Mouse (Mus musculus) ovary, postnatal 36 days (tissue): ENCODE measurements around the gene Nup37.

ENCODE experiments used
- DNase-seq: peaks from one replicate; pipeline ENCODE4 v3.0.0; 2022; ENCODE audit warnings: low spot score, mixed read lengths

Gene Nup37

DNA sequence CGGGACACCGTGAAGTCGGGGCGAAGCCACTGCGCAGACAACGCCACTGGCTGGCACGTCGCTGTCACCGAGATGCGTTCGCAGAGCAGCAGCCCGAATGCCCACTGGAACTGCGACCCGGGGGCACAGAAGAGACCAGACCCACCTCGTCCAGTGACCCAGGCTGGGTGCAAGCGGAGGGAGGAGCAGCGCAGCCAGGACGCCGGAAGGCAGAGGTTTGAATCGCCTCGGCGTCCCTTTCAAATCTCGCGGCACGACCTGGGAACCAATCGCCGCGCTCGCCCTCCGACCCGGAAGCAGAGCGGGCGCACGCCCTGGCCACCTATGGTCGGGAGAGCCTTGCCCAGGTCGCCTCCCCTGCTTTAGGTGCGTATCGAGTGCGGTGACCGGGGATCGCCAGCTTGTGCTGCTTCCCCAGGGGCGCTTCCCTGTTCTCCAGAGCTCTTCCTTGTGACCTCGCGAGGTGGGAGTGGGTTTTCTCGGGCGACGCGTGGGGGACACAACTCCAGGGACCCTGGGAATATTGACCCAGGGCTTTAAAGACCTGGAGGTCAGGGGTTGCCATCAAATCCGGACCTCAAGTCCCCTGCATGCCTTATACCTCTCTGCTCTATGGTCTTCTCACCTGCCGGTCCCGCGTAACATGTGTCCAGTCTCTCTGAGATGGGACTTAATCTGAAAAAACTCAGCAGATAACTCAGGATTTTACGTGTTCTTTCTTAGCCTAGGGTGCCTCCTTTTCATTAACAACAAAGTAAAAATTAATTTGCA, at the start of gene Nup37, which contains the start of gene Parpbp:
Nup37 (plus strand) TSS at position 286 of the 771 bp plus-strand sequence.
Parpbp (minus strand) TSS at position 235 of the 771 bp plus-strand sequence.
- DNase-seq = peak; percentile 86

DNA sequence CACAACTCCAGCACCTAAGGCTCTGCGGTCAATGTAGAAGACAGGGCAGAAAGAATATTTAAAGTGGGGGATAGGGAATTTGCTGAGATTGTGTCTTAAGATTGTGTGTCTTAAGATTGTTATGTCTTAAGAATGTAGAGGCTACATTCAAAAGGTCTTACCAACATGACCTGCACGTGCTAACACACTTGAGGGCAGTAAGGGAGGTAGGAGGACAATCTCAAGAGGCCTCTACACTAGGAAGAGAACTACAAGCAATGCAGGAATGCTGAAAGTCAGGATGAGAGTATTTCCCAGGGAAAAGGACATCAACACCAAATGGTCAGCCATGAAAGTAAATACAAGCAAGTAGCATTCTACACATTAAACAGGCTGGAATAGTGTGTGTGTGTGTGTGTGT, 40.6 kb upstream of the Nup37 start:
- DNase-seq = no peak

DNA sequence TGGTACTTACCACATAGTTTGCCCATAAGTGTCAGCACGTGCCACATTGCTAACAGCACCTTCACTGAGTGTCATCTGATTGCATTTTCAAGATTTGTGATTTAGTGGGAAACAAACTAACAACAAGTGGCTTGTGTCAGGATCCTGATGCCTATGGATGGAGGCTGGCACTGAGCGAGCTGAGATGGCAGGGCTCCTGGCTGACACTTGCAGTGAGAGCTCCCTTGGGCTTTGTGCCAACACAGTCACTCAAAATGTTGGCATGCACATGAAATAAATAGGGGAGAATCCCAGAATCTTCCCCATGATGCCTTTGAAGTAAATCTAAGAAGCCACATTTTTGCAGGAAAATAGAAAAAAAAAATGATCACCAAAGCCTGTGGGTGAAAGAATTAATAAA, 33.5 kb upstream of the Nup37 start:
- DNase-seq = no peak

DNA sequence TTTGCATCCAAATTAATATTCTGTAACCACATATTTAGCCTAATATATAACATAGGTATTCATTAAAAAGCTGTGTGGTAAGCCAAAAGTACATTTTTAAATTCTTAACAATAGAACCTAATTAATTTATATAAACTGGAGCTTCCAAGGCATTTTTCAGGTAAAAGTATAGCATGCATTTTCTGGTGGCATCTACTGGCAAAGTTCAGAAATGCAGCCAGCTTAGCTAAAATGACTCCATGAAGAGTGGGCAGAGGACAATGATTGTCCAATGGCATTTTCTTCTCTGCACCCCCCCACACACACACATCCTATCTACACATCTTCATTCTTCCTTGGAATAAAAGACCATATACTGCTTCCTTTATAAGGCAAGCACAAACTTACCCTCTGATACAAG, 27.1 kb upstream of the Nup37 start:
- no peak for DNase-seq

GRCm38 (mm10) chr10:88135630-88136029, 11.2 kb upstream of the Nup37 start:
- no peak for DNase-seq

- DNase-seq = no peak
These were observed 605 bp upstream of the Nup37 start for GRCm38 (mm10) chr10:88146187-88146586.

GRCm38 (mm10) chr10:88150381-88150780, 3.6 kb downstream of the Nup37 start:
- DNase-seq = no peak

- no peak for DNase-seq
These were observed 4.9 kb downstream of the Nup37 start for GRCm38 (mm10) chr10:88151658-88152057.

DNA sequence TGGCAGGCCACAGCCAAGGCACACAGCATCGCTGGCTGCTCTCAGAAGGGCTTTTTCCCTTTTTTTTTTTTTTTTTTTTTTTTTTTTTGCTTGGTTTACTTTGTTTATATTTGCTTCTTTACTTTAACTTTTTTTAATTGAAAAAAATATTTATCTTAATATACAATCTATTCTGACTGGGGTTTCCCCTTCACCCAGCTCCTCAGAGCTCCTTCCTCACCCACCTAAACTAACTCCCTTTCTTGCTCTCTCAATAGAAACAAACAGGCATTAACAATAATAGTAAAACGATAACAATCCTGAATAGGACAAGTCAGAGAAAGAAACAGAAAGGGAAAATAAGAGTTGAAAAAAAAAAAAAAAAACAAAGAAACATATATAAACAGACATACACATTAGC, 15.3 kb downstream of the Nup37 start:
- DNase-seq = no peak

DNA sequence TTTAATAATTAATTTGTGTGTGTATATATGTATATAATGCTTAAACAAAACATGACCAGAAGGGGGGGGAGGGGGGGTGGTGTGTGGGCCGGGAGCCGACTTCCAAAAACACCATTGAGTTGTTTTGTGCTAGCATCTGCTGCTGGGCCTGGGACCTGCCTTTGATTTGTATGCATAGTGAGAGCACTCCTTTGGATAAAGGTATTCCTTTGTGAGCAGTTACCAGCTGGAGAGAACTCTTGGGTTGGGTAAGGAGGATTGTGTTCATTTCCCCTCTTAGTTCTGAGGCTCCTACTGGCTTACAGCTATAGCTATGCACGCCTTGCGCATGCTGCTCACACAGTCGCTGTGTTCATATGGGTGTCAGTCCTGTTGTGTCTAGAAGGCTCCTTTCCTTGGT, 15.9 kb downstream of the Nup37 start:
- no peak for DNase-seq

DNA sequence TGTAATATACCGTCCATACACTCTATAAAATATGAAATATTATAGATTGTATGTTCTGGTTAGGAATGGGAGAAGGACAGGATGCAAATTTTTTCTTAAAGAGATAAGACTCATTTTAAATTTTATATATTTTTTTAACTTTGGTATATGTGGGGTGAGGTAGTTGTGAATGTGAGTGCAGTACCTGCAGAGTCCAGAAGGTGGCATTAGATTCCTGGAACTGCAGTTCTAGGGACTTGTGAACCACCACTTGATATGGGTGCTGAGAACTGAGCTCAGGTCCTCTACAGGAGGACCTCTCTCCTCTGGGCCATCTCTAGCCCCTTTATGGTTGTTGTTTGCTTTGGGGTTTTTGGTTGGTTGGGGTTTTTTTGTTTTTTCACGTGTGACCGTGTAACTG, 19.4 kb downstream of the Nup37 start:
- DNase-seq = no peak

GRCm38 (mm10) chr10:88167438-88168077, 20.8 kb downstream of the Nup37 start:
- no peak for DNase-seq

DNA sequence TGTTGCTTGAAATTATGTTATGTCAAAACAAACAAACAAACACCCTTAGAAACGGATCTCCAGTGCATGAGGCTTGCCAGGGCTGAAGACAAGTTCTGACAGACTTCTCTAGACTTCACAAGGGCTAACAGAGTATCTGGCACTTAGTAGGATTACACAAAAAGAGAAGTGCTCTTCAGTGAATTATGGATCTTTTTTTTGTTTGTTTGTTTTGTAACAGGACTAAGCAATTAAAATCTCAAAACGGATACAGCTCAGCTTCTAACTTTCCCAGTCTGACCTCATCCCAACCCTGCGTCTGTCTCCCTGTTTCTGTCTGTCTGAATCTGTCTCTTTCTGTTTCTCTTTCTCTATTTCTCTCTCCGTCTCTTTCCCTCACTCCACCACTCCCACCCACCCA, 53.7 kb downstream of the Nup37 start:
- DNase-seq = no peak

GRCm38 (mm10) chr10:88200951-88201638, 54.3 kb downstream of the Nup37 start, which contains the start of gene Washc3:
TSS of gene Washc3 (plus strand) at chr10:88201093.
- peak; percentile 88 for DNase-seq

- DNase-seq = no peak
These were observed 54.9 kb downstream of the Nup37 start for GRCm38 (mm10) chr10:88201650-88202049.

GRCm38 (mm10) chr10:88202581-88202980, 55.8 kb downstream of the Nup37 start:
- no peak for DNase-seq

- no peak for DNase-seq
These were observed 56.4 kb downstream of the Nup37 start for GRCm38 (mm10) chr10:88203236-88203635.

- no peak for DNase-seq
These were observed 65.9 kb downstream of the Nup37 start for GRCm38 (mm10) chr10:88212644-88213043.

GRCm38 (mm10) chr10:88214800-88215514, 68.2 kb downstream of the Nup37 start:
- DNase-seq = no peak

GRCm38 (mm10) chr10:88218161-88218560, 71.4 kb downstream of the Nup37 start:
- DNase-seq = no peak

DNA sequence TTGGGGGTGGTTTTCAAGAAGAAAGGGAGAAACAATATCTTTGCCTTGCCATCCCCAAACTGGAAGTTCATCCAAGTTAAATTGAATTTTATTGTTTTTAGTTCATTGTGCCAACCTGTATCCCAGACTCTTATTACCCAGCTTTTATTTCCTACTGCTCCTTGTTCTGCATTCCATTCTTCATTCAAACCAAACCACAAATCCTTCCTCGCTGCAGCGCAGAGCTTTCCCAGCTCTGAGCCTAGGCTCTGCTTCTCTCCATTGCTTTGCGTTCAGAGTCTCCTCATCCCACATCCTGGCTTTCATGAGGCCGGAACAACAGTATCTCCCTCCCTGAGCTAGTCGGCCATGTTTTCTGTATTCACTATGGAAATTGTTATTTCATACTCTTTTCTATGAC, 74.9 kb downstream of the Nup37 start:
- no peak for DNase-seq

DNA sequence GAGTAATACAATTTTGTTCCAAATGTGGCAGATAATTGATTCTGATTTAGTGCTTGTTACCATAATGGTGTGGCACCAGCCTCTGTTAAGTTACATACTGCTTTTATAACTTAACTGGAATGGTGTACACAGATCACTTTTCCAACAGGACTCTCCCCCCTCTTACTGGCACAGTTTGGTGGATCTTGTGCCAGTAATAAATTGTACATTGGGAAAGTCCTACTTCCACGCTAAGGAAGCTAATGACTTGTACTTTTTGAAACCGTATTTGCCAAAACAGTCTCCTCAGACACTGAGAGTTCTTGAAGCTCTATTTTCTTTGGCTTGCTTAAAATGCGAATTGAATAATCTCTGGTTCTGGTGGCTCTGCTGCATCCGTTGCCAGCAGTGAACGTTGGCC, 78.6 kb downstream of the Nup37 start:
- no peak for DNase-seq
